Mouse (Mus musculus): ENCODE measurements around the gene Magi1. TPM values are rescaled to one million over a fixed set of nuclear protein-coding genes. Genes with fewer than 3 reads are reported as not detected.

Gene Magi1
- 1.2 and 1.9 TPM in 2 replicates for polyA plus RNA-seq (2015; fragmentation: Nextera tagmentation; extraction: Ambion mirVana)

- H3K4me3 ChIP-seq (ENCODE audit: low read depth, low read length), result peak within 1 kb of the TSS; percentile 68
- DNase-seq (peak; percentile 87), ATAC-seq (peak; percentile 93)
- peak within 1 kb of the TSS; percentile 80 for H3K4me2 ChIP-seq (ENCODE audit: low read depth, low read length)
- no peak for TF ChIP-seq EP300 (IDR thresholded peaks at IDR 0.05; ENCODE audit: low read depth)
- no peak for TF ChIP-seq CTCF (IDR thresholded peaks at IDR 0.05; ENCODE audit: low read depth)
- peak within 1 kb of the TSS; percentile 74 for H3K9ac ChIP-seq (replicated peaks)
- H3K9me3 ChIP-seq (ENCODE audit: low read length), result no peaks in the 10 kb centered on the region
- H3K27ac ChIP-seq (ENCODE audit: low read depth), result peak within 1 kb of the TSS; percentile 94
- H3K27me3 ChIP-seq (ENCODE audit: insufficient read depth, low read length), result peaks cover 21% of the 10 kb centered on the region; the same call in 1 of the 2 replicates
- peaks cover 3% of the 10 kb centered on the region for H3K4me1 ChIP-seq (ENCODE audit: insufficient read depth)
- H3K36me3 ChIP-seq (replicated peaks; ENCODE audit: insufficient read depth, low read length), result no peaks in the 10 kb centered on the region
- under 1% methylated on average over 75 of the region's 86 CpGs for WGBS (ENCODE audit: insufficient replicate concordance)
Observed at GRCm38 (mm10) chr6:94283318-94284061, at the start of gene Magi1. TSS of gene Magi1 (minus strand) at chr6:94283917.

GRCm38 (mm10) chr6:94327143-94327542 is 43.4 kb upstream of the Magi1 start:
- 68% methylated on average over 4 of the region's 4 CpGs for WGBS (ENCODE audit: insufficient replicate concordance)
- H3K4me1 ChIP-seq (ENCODE audit: insufficient read depth), result no peaks in the 10 kb centered on the region
- TF ChIP-seq EP300 (IDR thresholded peaks at IDR 0.05; ENCODE audit: low read depth) (no peak), CTCF (IDR thresholded peaks at IDR 0.05; ENCODE audit: low read depth) (no peak)

DNA sequence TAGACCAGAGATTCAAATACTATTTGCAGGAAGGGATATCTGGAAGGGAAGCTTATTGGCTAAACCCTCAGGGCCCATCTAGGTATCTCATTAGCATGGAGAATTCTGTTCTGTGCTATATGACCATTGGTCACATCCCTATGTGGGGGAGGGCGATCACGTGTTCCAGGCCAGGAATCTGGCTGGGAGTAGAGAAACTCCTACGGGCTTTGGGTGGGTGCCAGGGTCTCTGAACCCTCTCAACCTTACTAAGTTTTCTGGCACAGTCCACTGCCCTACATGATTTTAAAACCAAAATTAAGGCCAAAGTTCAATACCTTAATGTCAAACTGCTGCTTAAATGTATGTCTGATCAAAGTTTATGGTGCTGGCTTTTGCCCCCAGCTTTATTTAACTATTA is 33.2 kb upstream of the Magi1 start:
- TF ChIP-seq EP300 (IDR thresholded peaks at IDR 0.05; ENCODE audit: low read depth) (no peak), CTCF (IDR thresholded peaks at IDR 0.05; ENCODE audit: low read depth) (no peak)
- Histone ChIP-seq H3K4me3 (ENCODE audit: low read depth, low read length) (no peak overlapping the region), H3K4me1 (ENCODE audit: insufficient read depth) (no peaks in the 10 kb centered on the region), H3K27ac (ENCODE audit: low read depth) (no peak overlapping the region), H3K9ac (replicated peaks) (no peak overlapping the region), H3K9me3 (ENCODE audit: low read length) (no peaks in the 10 kb centered on the region), H3K27me3 (ENCODE audit: insufficient read depth, low read length) (no peaks in the 10 kb centered on the region), H3K36me3 (replicated peaks; ENCODE audit: insufficient read depth, low read length) (no peaks in the 10 kb centered on the region), H3K4me2 (ENCODE audit: low read depth, low read length) (no peak overlapping the region)
- ATAC-seq (no peak), DNase-seq (no peak)
- WGBS (ENCODE audit: insufficient replicate concordance), result 80% methylated on average over 3 of the region's 3 CpGs

More at GRCm38 (mm10) chr6:94327143-94327542, 43.4 kb upstream of the Magi1 start:
- no peak overlapping the region for H3K4me3 ChIP-seq (ENCODE audit: low read depth, low read length)
- no peak overlapping the region for H3K9ac ChIP-seq (replicated peaks)
- H3K36me3 ChIP-seq (replicated peaks; ENCODE audit: insufficient read depth, low read length), result no peaks in the 10 kb centered on the region
- no peak overlapping the region for H3K4me2 ChIP-seq (ENCODE audit: low read depth, low read length)
- H3K9me3 ChIP-seq (ENCODE audit: low read length), result no peaks in the 10 kb centered on the region
- DNase-seq (no peak), ATAC-seq (no peak)
- no peaks in the 10 kb centered on the region for H3K27me3 ChIP-seq (ENCODE audit: insufficient read depth, low read length)
- no peak overlapping the region for H3K27ac ChIP-seq (ENCODE audit: low read depth)

DNA sequence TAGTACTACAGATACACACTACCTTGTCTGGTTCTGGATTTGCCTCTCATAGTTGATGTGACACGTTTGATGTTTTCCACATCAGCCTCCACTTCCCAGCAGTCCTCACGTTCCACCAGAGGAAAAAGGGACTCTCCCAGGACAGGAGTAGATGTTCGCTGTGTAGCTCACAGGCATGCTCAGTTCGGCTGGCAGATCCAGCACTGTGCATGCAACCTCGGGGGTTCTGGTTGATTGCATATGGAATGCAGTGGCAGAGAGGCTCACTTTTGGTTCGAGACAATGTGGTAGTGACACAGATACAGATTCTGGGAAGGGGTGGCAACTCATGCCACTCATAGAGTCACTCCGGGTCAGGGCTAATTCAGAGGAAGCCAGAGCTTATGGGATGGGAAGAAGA is 28.6 kb upstream of the Magi1 start:
- TF ChIP-seq CTCF (IDR thresholded peaks at IDR 0.05; ENCODE audit: low read depth), result no peak
- no peak for TF ChIP-seq EP300 (IDR thresholded peaks at IDR 0.05; ENCODE audit: low read depth)
- H3K4me2 ChIP-seq (ENCODE audit: low read depth, low read length), result no peak overlapping the region
- no peaks in the 10 kb centered on the region for H3K9me3 ChIP-seq (ENCODE audit: low read length)
- H3K4me1 ChIP-seq (ENCODE audit: insufficient read depth), result no peaks in the 10 kb centered on the region
- DNase-seq, result no peak
- no peak overlapping the region for H3K4me3 ChIP-seq (ENCODE audit: low read depth, low read length)
- no peak overlapping the region for H3K27ac ChIP-seq (ENCODE audit: low read depth)
- ATAC-seq, result no peak
- no peaks in the 10 kb centered on the region for H3K36me3 ChIP-seq (replicated peaks; ENCODE audit: insufficient read depth, low read length)
- no peak overlapping the region for H3K9ac ChIP-seq (replicated peaks)
- WGBS (ENCODE audit: insufficient replicate concordance), result 72% methylated on average over 7 of the region's 7 CpGs
- no peaks in the 10 kb centered on the region for H3K27me3 ChIP-seq (ENCODE audit: insufficient read depth, low read length)

- no peaks in the 10 kb centered on the region for H3K9me3 ChIP-seq (ENCODE audit: low read length)
- no peak overlapping the region for H3K4me2 ChIP-seq (ENCODE audit: low read depth, low read length)
- no peaks in the 10 kb centered on the region for H3K4me1 ChIP-seq (ENCODE audit: insufficient read depth)
- H3K27me3 ChIP-seq (ENCODE audit: insufficient read depth, low read length), result no peaks in the 10 kb centered on the region
- H3K27ac ChIP-seq (ENCODE audit: low read depth), result no peak overlapping the region
- H3K4me3 ChIP-seq (ENCODE audit: low read depth, low read length), result no peak overlapping the region
- TF ChIP-seq CTCF (IDR thresholded peaks at IDR 0.05; ENCODE audit: low read depth), result no peak
- no peak for TF ChIP-seq EP300 (IDR thresholded peaks at IDR 0.05; ENCODE audit: low read depth)
- WGBS (ENCODE audit: insufficient replicate concordance), result 50% methylated on average over 7 of the region's 7 CpGs
- H3K36me3 ChIP-seq (replicated peaks; ENCODE audit: insufficient read depth, low read length), result no peaks in the 10 kb centered on the region
- ATAC-seq (no peak), DNase-seq (no peak)
- no peak overlapping the region for H3K9ac ChIP-seq (replicated peaks)
Observed at GRCm38 (mm10) chr6:94308498-94308897, 24.8 kb upstream of the Magi1 start.

- no peak overlapping the region for H3K27ac ChIP-seq (ENCODE audit: low read depth)
- no peak overlapping the region for H3K4me2 ChIP-seq (ENCODE audit: low read depth, low read length)
- no peaks in the 10 kb centered on the region for H3K4me1 ChIP-seq (ENCODE audit: insufficient read depth)
- DNase-seq, result no peak
- ATAC-seq, result no peak
- H3K4me3 ChIP-seq (ENCODE audit: low read depth, low read length), result no peak overlapping the region
- no peaks in the 10 kb centered on the region for H3K36me3 ChIP-seq (replicated peaks; ENCODE audit: insufficient read depth, low read length)
- no peak overlapping the region for H3K9ac ChIP-seq (replicated peaks)
- H3K9me3 ChIP-seq (ENCODE audit: low read length), result no peaks in the 10 kb centered on the region
- TF ChIP-seq CTCF (IDR thresholded peaks at IDR 0.05; ENCODE audit: low read depth) (no peak), EP300 (IDR thresholded peaks at IDR 0.05; ENCODE audit: low read depth) (no peak)
- 76% methylated on average over 6 of the region's 6 CpGs for WGBS (ENCODE audit: insufficient replicate concordance)
- no peaks in the 10 kb centered on the region for H3K27me3 ChIP-seq (ENCODE audit: insufficient read depth, low read length)
Observed at GRCm38 (mm10) chr6:94303512-94303911, 19.8 kb upstream of the Magi1 start.
